Mouse (Mus musculus): Measurements from ENCODE around the gene Rhox4f. TPM values are rescaled to one million over a fixed set of nuclear protein-coding genes. Genes with fewer than 3 reads are reported as not detected.
"Not testable (repeated sequence)": the region's sequence is repeated elsewhere in the genome, so short reads cannot be mapped to it uniquely, and the experiment has no call there.

Gene Rhox4f
- total RNA-seq (2021): not detected
- long read RNA-seq, experiment 1: 0 reads
- long read RNA-seq, experiment 2: 0 reads

GRCm38 (mm10) chrX:37607604-37608003 is at the start of gene Rhox4f:
Rhox4f (minus strand) TSS chrX:37607704.
- intact Hi-C loops (cut with DNase I): not testable (repeated sequence)

GRCm38 (mm10) chrX:37651227-37651626 is 43.7 kb upstream of the Rhox4f start, which contains the start of gene Rhox4g:
Rhox4g (minus strand) TSS chrX:37651327.
- intact Hi-C loops (cut with DNase I); DNase-seq: not testable (repeated sequence)

More at GRCm38 (mm10) chrX:37607604-37608003, at the start of gene Rhox4f:
- DNase-seq: not testable (repeated sequence)

GRCm38 (mm10) chrX:37643370-37643769 is 35.9 kb upstream of the Rhox4f start, which contains the start of gene Rhox2g:
Rhox2g (minus strand) TSS chrX:37643470.
- intact Hi-C loops (cut with DNase I); DNase-seq: not testable (repeated sequence)

GRCm38 (mm10) chrX:37628512-37628911 is 21.0 kb upstream of the Rhox4f start, which contains the start of gene Rhox3g:
Rhox3g (minus strand) TSS chrX:37628612.
- intact Hi-C loops (cut with DNase I): not testable (repeated sequence)

GRCm38 (mm10) chrX:37580692-37581091 is 26.8 kb downstream of the Rhox4f start, which contains the start of gene Rhox3f:
Rhox3f (plus strand) TSS chrX:37580992.
- intact Hi-C loops (cut with DNase I); DNase-seq: not testable (repeated sequence)

More at GRCm38 (mm10) chrX:37628512-37628911, 21.0 kb upstream of the Rhox4f start, which contains the start of gene Rhox3g:
- not testable (repeated sequence) for DNase-seq

- intact Hi-C loops (cut with DNase I); DNase-seq: not testable (repeated sequence)
Measured at GRCm38 (mm10) chrX:37572638-37573037, 34.9 kb downstream of the Rhox4f start.

- DNase-seq; intact Hi-C loops (cut with DNase I): not testable (repeated sequence)
Measured at GRCm38 (mm10) chrX:37571105-37571504, 36.4 kb downstream of the Rhox4f start, which contains the start of gene Rhox2f. Rhox2f (plus strand) TSS chrX:37571405.

- DNase-seq; intact Hi-C loops (cut with DNase I): not testable (repeated sequence)
Measured at GRCm38 (mm10) chrX:37557112-37557511, 50.4 kb downstream of the Rhox4f start, which contains the start of gene Rhox4e. Rhox4e (plus strand) TSS chrX:37557412.

Other genes starting within 250 kb of the Rhox4f start
- gene Rhox3a2, start 227.7 kb downstream of the Rhox4f start, total RNA-seq (2021): not detected
- not detected for gene Rhox4a2, start 216.9 kb downstream of the Rhox4f start, total RNA-seq (2021)
- gene Rhox2b, start 195.6 kb downstream of the Rhox4f start, total RNA-seq (2021): not detected
- not detected for gene Rhox4b, start 175.2 kb downstream of the Rhox4f start, total RNA-seq (2021)
- gene Rhox2c, start 154.0 kb downstream of the Rhox4f start, total RNA-seq (2021): not detected
- gene Rhox3c, start 149.1 kb downstream of the Rhox4f start, total RNA-seq (2021): not detected
- gene Rhox4c, start 127.4 kb downstream of the Rhox4f start, total RNA-seq (2021): not detected
- gene Rhox2d, start 114.3 kb downstream of the Rhox4f start, total RNA-seq (2021): not detected
- gene Rhox4d, start 93.3 kb downstream of the Rhox4f start, total RNA-seq (2021): not detected
- not detected for gene Rhox2e, start 77.3 kb downstream of the Rhox4f start, total RNA-seq (2021)
- not detected for gene Rhox3e, start 65.7 kb downstream of the Rhox4f start, total RNA-seq (2021)
- not detected for gene Rhox4e, start 50.3 kb downstream of the Rhox4f start, total RNA-seq (2021)
- gene Rhox2f, start 36.3 kb downstream of the Rhox4f start, total RNA-seq (2021): not detected
- not detected for gene Rhox3f, start 26.7 kb downstream of the Rhox4f start, total RNA-seq (2021)
- not detected for gene Rhox3g, start 20.9 kb upstream of the Rhox4f start, total RNA-seq (2021)
- not detected for gene Rhox2g, start 35.8 kb upstream of the Rhox4f start, total RNA-seq (2021)
- gene Rhox4g, start 43.6 kb upstream of the Rhox4f start, total RNA-seq (2021): not detected
- not detected for gene Rhox3h, start 61.1 kb upstream of the Rhox4f start, total RNA-seq (2021)
- gene Rhox2h, start 65.6 kb upstream of the Rhox4f start, total RNA-seq (2021): not detected
- 1 to 10 TPM; 1.7 to 3.7 TPM for gene Rhox5, start 197.1 kb upstream of the Rhox4f start, total RNA-seq (2021)
- not detected for gene Rhox6, start 219.2 kb upstream of the Rhox4f start, total RNA-seq (2021)
- gene Rhox7a, start 224.0 kb upstream of the Rhox4f start, total RNA-seq (2021): not detected

Data from heart, postnatal 14 days (tissue).